Mouse (Mus musculus) G1E (cell line): ENCODE data around the gene Crisp4.

Experiments
- CTCF ChIP-seq: IDR thresholded peaks from 2 replicates; pipeline ENCODE4 v1.5.1; 2012; ENCODE audit warnings: low read depth, low read length, inconsistent platforms, mixed read lengths
- GATA2 ChIP-seq: IDR thresholded peaks from 2 replicates; pipeline ENCODE4 v1.6.1; 2012; ENCODE audit warnings: low read depth, low read length, inconsistent platforms, borderline replicate concordance

- TF ChIP-seq CTCF (no peak), GATA2 (no peak)
Observed at GRCm38 (mm10) chr1:18106720-18107355, 38.9 kb downstream of the Crisp4 start.
